Mouse (Mus musculus) retina, postnatal 1 day (tissue): ENCODE data around the gene Iqck.

Experiments
- DNase-seq: peaks from one replicate; pipeline ENCODE4 v3.0.0-alpha.2; 2012

The Iqck gene

GRCm38 (mm10) chr7:118992623-118993405 is 137.3 kb downstream of the Iqck start:
- DNase-seq: no peak

GRCm38 (mm10) chr7:118993597-118994230 is 138.2 kb downstream of the Iqck start:
- DNase-seq: peak; percentile 37

DNA sequence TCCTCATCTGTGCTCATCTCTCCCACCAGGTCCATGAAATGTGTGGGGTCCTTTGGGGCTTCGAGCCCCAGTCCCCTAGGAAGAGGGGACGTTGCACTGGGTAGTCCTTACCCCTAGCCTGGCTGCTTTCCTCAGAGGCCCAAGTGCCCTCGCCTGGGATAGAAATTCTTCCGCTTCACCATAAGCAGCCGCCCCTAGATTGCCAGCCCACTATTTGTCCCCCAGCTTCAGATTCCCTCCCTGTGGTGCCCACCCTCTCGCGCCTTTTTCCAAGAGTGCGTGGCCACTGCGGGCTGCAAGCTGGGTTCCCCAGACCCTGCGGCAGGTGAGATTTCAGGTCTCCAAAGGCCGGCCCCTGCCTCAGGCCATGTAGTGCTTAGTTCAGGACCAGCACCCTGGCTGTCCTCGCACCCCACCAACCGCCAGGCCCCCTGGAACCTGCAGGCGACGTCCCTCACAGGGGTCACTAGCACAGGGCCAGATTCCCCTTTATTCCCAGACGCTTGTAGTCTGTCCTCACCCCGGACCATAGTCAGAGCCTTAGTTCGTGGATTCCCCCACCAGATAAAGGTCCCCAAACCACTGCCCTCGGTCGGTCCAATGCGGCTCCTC is 138.8 kb downstream of the Iqck start:
- peak; percentile 44 for DNase-seq

- DNase-seq: peak; percentile 92
Measured at GRCm38 (mm10) chr7:118995007-118995406, 139.5 kb downstream of the Iqck start, which contains the start of gene Gprc5b. Gene Gprc5b, minus strand, starts transcription at chr7:118995211.

GRCm38 (mm10) chr7:118995671-118996070 is 140.1 kb downstream of the Iqck start:
- DNase-seq: peak; percentile 39

DNA sequence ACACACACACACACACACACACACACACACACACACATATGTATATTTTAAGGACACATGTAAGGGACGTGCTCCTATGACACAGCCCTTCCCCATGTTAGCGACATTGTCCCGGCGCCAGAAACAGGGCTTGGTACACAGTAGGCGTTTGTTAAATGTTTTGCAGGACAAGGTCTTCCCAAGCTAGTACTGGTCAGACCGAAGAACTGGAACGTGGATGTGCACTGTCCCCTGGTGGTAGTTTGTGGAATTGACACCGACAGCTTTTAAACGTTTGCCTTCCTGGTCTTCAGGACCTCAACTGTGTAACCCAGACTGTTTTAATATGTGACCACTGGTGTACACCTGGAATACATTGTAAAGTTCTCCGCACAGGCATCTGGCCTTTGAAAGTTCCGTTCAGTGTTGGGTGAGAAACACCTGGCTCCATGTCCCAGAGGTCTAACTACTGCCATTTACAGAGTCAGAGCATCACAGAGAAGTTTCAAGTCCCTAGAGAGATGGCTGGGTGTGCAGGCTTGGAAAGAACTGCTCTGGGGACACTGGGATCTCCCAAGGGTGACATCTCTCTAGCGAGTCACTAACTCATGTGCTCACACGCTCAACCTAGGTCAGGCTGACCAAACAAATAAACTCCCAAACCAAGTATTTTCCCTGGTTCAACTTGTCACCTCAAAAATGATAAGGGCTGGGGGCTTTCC is 140.7 kb downstream of the Iqck start:
- DNase-seq: peak; percentile 90

DNA sequence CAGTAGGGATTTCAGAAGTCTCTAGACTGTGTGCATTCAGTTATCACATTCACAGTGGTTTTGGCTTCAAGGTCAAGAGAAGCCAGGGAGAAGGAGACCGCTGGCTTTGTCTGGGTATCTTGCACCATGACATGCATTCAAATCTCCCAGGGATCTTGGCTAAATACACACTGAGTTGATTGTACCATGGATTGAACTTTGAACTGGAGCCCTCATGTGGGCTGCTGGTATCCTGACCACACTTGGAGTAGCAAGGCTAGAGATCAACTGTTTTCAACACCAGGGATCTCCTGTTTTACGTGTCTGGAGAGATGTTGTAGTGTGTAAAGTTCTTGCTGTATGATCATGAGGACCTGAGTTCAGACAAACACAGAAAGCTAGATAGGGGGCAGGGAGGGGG is 144.3 kb downstream of the Iqck start:
- no peak for DNase-seq

DNA sequence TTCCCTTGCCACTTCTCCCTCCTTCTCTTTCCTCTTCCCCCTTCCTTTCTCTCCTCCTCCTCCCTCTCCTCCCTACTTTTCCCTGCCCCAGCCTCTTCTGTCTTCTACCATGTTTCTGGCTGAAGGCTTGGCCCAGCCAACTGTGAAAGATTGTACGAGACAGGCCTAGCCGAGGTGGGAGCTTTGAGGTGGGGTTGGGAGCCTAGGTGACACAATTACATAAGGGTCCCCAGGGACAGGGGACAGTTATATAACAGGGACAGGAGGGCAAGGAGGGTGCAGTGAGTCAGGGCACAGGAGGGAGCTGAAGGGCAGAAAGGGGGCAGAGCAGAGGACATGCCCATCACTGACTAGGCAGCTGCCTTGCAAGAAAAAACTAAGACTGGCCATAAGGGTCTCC is 146.4 kb downstream of the Iqck start:
- peak; percentile 41 for DNase-seq

DNA sequence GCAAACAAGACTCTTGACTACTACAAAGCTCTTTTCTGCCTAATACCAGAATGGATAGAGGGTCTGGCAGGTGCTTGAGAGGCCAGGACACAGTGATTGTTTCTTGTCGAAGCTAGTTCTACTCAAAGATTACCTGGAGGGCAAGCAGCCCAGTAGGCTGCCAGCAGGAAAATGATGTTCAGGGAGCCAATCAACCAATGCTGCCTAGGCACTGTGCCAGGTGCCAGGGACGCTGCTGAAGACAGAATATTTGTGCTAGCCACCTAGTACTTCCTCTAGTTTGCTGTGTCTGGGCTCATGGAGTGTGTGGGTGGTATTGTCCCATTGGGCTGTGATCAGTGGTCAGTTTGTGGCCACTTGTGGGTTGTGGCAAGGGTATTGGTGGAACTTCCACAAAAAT is 146.9 kb downstream of the Iqck start:
- DNase-seq: no peak

GRCm38 (mm10) chr7:119010854-119011529 is 155.4 kb downstream of the Iqck start:
- DNase-seq: peak; percentile 77

DNA sequence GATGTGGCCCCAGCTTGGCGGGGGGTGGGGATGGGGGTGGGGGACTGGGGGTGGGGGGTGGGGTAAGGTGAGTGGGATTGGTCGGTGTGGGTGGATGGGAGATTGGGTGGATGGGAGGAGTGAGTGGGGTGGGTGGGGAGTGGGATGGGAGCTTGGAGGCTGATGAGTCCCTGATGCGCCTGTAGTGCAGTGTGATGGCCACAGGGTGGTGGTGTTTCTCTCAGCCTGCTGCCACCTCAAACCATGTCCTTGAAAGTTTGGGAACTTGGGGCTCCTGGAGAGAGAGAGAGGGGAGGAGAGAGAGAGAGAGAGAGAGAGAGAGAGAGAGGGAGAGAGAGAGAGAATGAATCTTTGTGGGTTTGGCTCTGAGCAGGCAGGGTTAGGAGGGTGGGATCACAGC is 160.2 kb downstream of the Iqck start:
- peak; percentile 71 for DNase-seq

- peak; percentile 82 for DNase-seq
Measured at GRCm38 (mm10) chr7:119019537-119019936, 164.0 kb downstream of the Iqck start.
